Mouse (Mus musculus): Measurements from ENCODE around the gene Ttc21a. TPM values are rescaled to one million over a fixed set of nuclear protein-coding genes. Genes with fewer than 3 reads are reported as not detected.
A peak's percentile ranks its signal among the peaks of the same experiment; 100 is the strongest.

The Ttc21a gene
- total RNA-seq, 2 experiments from 2014 or later = 1.4 to 1.5 TPM

DNA sequence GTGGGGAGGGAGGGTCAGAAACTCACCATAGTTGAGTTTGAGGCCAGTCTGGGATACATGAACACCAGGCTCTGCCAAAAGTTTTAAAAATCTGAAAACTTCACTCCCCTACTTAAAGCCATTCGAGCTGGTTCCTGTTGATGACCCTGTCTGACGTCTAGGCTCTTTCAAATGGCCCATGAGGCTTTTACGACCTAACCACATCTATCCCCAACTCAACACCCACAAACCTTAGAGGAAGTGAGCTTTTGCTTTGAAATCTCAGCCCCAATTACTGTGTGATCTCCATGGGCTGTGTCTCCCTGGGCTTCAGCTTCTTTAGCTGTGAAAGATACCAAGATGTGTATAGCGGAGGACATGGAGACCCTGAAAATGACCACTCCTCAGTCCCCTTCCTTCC, 1.1 kb downstream of the Ttc21a start:
- intact Hi-C loops (cut with DNase I) = no loop called here
- no peak for DNase-seq

DNA sequence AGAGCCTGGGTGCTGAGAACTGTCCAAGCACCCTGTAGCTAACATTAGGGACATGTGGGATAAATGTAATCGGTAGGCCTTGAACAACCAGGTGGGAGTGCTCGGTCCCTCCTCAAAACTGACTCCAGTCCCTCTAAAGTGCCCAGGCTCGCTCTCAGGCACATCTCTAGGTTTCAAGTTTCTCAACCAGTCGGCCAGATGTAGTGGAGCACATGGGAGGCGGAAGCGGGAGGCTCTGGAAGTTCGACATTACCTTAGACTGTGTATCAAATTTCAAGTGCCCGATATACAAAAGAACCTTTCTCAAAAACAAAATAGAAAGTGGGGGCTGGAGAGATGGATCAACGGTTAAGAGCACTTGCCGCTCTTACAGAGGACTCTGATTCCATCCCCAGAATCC, 2.2 kb downstream of the Ttc21a start:
- intact Hi-C loops (cut with DNase I) = no loop called here
- DNase-seq = no peak

DNA sequence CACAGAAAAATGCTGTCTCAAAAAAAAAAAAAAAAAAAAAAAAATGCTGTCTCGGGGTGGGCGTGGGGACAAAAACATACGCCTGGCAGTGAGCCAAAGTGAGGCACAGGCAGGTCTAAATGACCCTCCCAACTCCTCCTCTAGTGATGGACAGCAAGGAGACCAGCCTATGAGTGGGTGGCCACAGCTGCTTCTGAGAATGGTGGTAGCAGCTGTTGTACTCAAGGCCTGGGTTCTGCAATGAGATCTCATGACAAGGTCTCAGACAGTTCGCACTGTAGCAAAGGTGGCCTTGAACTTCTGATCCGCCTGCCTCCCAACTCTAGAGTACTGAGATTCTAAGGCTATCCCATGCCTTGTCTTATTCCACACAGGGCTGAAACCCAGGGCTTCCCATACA, 4.0 kb downstream of the Ttc21a start:
- intact Hi-C loops (cut with DNase I) = no loop called here
- DNase-seq = no peak

DNA sequence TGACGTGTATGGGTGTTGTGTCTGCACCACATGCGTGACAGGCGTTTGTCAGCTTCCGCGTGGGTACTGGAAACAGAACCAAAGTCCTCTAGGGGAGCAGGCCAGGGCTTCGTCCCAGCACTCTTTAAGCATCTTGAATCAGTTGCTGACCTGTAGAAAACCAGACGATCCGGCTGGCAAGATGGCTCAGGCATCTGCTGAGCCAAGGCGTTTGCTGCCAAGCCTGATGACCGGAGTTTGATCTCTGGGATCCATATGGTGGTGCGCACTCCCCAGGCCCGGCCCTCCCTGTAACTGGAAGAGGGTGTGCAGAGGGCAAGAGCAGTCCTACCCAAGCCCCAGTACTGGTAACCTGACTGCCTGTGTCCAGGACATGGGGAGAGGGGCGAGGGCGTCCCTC, 4.5 kb downstream of the Ttc21a start:
- intact Hi-C loops (cut with DNase I) = no loop called here
- DNase-seq = peak; percentile 62

DNA sequence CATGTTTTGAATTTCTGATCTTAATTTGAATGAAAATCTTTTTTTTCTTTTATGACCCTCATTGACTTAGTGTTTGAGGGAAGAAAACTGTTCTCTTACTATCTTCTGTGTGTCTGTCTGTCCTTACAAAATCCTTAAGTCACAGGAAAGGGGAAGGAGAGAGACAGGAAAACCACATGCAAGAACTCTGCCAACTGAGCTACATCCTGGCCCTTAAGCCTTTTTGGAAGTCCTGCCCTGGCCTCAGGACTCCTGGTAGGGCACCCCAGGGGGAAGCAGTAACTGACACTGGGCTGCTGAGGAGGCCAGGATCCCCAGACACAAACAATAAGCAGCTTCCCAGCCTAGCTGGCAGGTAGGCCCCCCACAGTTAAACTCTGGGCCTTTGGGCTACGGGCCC, 5.9 kb downstream of the Ttc21a start:
- intact Hi-C loops (cut with DNase I) = no loop called here
- DNase-seq = no peak

DNA sequence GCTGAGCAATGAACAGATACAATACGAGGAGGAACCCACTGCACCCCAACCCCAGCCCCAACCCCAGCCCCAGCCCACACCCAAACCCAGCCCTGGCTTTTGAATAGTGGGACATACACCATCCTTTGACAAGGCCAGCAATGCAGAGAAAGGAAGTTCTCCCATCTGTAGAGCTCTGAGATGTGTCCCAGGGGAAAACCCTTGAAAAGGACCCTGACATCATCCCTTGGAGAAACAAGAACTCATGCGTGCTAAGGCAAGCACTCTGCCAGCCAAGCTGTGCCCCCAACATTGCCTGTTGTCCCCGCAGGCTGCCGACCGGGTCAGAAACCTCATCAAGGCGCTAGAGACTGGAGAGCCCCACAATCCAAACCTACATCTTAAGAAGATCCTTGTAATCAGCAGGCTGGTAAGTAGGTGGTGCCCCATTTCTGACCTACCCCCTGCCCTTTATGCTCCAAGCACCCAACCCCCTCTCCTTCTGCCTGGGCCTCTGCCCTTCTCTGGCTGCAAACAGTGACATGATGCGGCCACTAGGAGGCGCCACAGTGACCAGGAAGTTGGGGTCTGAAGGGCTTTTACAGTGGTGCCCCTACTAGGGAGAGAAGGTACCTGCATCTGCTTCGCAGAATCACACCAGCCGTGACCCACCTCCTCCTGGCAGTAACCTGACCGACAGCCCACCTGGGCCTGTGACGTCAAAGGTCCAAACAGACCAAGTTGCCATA, 7.9 kb downstream of the Ttc21a start:
- intact Hi-C loops (cut with DNase I) = no loop called here
- no peak for DNase-seq

DNA sequence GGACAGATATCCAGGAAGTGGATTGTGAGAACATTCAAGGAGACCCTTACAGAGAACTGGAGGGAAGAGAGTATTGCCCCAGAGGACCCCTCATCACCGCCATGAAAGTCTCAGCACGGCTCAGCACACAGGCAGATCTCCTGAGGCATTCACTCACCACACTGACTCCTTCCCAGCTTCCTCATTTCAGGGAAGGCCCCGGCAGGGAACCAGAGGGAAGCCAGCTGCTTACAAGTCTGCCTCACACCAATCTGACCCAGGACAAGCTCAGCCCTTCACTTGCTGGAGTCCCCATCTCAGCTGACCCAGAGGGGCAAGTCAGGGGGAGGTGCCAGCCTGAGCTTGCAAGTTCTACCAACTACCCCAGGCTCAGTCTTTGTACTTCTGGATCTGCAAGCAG, 11.4 kb downstream of the Ttc21a start:
- no peak for DNase-seq
- intact Hi-C loops (cut with DNase I) = no loop called here

DNA sequence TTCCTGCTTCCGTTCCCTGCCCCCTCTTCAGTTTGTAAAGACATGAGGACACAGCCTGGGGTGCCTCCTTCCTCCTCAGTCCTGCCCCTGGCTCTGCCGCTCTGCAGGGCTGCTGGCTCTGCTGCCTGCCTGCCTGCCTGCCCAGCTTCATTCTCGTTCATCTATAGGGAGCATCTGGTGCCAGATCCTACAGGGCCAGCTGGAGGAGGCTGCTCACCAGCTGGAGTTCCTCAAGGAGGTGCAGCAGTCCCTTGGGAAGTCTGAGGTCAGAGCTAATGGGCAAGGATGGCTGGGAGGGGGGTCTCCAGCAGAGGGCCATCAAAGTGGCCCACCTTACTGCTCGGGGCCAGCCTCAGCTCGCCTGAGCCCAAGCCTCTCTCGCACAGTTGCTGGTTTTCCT, 13.0 kb downstream of the Ttc21a start:
- peak; percentile 51 for DNase-seq
- intact Hi-C loops (cut with DNase I) = no loop called here

DNA sequence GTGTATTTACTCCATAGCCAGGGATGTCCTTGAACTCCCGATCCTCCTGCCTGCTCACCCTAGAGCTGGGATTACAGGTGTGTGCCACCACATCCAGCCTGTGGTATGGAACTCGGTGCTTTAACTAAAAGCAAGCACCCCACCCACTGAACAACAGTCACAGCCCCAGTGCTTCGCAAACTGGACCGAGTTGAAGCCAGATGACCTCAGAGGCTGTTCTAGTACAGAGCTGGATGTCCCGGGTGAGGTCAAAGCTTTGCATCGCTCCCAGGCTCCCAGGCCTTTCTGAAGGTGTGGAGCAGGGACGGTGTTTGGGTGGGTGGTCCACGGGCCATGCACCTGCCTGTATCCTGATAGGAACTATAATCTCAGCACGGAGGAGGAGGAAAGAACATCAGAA, 14.0 kb downstream of the Ttc21a start:
- no peak for DNase-seq
- intact Hi-C loops (cut with DNase I) = no loop called here

DNA sequence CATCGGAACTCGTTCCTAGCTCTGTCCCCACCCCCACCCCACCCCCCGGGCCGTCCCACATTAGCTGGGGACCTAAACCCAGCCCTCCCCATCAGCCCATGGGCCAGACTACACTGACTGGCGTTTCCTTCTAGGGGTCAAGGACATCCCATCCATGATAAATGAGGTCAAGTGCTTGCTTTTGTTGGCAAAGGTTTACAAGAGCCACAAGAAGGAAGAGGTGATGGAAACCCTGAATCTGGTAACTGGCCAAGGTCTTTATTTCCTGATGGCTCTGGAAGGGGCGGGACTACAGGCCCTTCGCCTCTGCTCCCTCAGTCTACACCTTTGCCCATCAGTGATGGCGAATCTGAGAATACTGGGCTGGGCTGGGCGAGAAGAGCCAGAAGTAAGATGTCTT, 21.4 kb downstream of the Ttc21a start:
- intact Hi-C loops (cut with DNase I) = no loop called here
- DNase-seq = no peak

DNA sequence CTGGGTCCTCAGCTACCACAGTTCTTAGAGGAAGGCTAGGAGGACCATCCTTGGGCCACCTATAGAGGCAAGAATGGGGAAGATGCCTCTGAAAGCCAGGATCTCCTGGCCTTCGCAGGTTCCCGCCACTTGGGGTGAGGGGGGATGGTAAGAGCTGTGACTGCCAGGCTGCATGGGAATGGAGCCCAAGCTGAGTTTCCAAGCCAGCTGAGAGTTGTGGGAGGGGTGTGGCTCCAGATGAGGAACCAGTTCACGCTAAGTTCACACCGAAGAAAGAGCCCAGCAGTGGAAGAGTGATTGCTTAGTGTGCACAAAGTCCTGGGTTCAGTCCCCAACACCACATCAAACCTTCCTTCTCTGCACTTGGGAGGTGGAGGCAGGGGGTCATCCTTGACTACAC, 24.8 kb downstream of the Ttc21a start:
- intact Hi-C loops (cut with DNase I) = no loop called here
- DNase-seq = no peak

DNA sequence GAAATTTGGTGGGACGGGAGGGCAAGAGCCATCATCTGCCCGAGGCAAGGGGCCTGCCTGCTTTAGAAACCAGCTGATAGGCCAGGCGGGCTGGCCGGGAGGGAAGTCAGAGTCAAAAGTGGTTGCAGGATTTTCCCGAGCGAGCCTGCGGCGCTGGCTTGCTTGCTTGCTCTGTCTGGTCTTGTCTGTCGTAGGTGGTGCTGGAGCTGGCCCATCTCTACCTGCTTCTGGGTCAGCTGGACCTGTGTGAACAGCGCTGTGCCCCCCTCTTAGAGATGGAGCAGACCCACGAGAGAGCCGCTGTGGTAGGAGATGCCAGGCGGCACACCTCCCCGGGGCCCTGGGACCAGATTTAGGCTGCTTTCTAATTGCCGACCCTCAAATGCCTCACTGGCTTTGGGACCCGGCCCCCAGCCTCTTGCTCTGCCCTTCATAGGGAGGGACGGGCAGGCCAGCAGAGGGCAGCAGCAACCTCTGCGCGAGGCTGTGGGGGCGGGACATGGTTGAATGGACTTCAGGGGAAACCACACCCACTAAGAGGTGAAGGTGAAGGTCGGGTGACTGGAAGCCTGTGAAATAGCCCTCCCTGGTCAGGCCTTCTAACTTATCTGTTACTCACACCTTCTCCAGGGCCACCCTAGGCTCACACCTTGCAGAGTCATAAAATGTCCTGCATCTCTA, 25.7 kb downstream of the Ttc21a start:
- intact Hi-C loops (cut with DNase I) = no loop called here
- DNase-seq = peak; percentile 66

DNA sequence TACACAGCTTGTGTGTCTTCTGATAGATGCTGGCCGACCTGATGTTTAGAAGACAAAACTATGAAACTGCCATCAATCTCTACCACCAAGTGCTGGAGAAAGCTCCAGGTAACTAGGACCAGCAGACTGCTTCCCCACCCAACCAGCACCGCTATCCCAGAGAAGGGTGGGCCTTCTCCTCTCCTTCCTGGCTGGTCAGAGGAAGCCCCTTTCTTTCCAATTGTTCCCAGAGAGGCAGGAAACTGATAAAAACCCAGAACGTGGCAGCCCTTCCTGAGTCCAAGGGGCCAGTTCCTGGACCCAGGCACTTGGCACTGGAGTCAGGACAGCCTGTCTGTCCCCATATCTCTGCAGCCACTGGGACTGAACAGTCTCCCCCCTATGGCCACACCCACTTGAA, 26.8 kb downstream of the Ttc21a start:
- intact Hi-C loops (cut with DNase I) = no loop called here
- DNase-seq = no peak

DNA sequence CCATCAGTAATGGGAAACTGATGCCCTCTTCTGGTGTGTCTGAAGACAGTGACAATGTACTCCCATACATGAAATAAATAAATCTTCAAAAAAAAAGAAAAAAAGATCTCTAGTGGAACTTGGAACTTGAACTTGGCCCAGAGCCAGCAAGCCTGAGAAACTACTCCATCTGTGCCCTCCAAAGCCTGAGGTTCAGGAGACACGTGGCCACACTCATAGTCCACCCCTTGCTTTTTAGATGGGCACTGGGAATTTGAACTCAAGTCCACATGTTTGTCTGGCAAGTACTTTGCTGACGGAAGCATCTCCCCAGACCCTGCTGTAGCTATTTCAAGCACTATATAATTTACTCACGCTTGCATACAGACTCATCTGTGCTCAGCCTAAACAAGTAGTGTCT, 27.8 kb downstream of the Ttc21a start:
- peak; percentile 32 for DNase-seq
- intact Hi-C loops (cut with DNase I) = no loop called here

DNA sequence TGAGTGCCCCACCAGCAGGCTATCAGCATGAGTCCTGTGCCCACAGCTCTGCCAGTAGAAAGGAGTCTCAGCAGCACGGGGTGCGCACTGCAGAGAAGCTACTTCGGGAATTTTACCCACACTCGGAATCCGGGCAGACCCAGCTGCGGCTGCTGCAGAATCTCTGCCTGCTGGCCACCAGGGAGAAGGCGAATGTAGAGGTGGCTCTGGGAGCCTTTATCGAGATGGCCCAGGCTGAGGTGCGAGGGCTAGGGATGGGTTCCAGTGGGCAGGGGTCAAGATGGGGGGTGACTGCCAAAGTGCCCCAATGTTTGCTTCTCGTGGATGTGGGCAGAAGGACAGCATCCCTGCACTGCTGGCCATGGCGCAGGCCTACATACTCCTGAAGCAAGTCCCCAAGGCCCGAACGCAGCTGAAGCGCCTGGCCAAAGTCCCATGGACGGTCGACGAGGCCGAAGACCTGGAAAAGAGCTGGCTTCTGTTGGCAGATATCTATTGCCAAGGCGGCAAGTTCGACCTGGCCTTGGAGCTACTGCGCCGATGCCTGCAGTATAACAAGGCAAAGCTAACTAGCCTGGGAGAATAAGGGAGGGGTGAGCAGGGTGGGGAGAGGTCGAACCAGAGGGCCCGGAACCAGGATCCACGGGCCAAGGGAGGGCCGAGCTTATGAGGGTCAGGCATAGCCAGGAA, 29.0 kb downstream of the Ttc21a start:
- intact Hi-C loops (cut with DNase I) = no loop called here
- DNase-seq = peak; percentile 21

DNA sequence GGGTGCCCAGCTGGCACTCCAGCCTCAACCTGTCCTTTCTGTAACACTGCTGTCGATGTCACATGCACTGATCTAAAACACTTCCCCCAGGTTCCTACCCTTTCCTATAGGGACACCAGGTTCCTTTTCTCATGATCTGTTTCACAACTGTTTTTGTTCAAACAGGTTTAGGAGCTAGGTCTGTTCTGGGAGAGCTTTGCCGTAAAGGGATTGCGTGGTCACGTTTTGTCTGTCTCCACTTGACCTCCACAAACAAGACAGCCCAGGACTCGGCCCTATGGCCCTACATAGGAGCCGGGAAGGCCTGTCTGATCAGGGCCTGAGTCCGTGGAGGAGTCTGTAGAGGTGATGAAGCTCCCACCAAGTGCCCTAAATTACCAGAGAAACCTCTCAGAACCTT, 32.4 kb downstream of the Ttc21a start:
- no peak for DNase-seq
- intact Hi-C loops (cut with DNase I) = no loop called here

DNA sequence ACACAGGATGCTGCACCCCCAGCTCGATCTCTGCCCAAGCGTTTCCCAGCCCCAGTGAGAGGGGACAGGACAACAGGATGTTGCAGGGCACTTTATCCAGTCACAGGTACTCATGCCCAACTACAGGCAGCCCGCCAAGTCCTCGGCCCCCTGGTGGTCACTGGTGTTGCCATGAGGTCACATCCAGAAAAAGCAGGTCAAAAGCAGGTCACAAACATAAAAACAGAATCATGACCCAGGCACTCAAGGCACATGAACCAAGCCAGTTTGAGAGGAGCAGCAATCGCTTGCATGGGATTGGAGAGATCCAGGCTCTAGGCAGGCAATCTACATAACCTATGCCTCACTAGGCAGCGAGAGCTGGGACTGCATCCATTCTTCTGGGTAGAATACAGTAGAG, 32.8 kb downstream of the Ttc21a start:
- intact Hi-C loops (cut with DNase I) = no loop called here
- peak; percentile 60 for DNase-seq

DNA sequence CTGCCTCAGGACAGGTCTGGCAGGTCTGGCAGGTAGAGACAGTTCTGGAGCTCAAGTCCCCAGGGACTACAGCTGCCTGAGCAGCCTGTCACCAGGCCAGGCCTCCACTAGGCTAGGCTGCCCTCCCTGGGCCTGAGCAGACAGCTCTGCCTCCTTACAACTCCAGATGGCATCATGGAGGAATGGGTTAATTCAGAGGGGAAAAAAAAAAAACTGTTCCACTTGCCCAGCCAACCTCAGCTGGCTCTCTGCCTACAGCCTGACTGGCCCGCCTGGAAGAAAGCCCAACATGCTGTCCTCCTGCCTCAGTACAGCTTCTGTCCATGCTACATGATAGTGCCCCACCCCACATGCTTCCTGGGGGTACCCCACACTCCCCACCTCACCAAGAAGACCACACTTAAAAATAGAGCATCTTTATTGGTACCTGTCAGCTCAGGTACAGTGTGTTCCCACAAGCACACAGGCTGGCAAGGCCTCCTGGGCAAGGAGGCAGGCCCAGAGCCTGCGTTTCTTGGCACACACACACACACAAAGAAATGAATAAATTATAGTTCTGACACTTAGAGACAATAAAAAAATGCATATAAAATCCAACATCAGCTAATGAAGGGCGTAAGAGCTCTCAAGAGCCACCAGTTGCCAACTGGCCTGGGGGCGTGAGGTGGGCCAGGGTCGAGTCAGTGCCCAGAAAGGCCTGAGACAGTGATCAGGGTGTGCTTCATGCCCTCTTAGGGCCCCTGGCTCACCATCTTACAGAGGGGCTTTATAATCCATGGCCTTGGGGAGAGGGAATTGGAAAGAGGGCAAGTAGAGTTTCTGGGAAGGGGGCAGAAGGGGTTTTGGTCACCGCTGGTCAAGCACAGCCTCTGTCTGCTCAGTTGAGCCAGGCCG, 33.6 kb downstream of the Ttc21a start:
- DNase-seq = peak; percentile 93
- intact Hi-C loops (cut with DNase I) = no loop called here

DNA sequence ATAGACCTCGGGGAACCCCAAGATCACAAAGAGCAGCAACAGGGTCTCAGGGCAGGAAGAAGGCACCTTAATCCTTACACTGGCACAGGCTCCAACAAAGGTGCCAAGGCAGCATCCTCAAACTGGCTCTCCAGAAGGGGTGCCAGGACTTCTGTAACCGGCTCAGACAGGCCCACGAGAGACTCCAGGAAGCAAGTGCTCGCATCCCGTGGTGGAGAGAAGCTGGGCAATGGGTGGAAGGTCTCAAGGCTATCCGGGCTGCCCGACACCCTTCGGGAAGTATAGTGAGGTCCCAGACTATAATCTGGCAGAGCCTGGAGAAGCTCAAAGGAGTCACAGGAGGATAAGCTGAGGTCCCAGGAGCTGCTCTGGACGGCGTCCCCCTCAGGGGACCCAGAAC, 34.8 kb downstream of the Ttc21a start:
- intact Hi-C loops (cut with DNase I) = no loop called here
- DNase-seq = peak; percentile 12

DNA sequence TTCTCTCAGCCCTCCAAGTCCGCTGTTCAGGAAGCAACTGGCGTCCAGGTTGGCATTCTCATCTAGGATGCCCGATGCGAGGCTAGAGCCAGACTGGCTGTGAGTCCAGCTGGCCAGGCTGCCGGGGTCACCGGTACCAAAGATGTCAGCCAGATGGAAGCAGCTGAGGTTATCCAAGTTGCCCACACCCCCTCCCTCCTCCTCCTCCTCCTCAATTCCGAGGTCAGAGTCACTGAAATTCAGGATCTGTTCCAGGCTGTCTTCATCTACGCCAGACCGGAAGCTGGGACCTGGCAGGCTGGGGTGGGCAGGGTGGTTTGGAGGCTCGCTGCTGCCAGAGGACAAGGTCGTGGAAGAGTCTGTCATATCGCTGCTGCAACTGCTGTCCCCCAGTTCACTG, 35.2 kb downstream of the Ttc21a start:
- peak; percentile 82 for DNase-seq
- intact Hi-C loops (cut with DNase I) = no loop called here

DNA sequence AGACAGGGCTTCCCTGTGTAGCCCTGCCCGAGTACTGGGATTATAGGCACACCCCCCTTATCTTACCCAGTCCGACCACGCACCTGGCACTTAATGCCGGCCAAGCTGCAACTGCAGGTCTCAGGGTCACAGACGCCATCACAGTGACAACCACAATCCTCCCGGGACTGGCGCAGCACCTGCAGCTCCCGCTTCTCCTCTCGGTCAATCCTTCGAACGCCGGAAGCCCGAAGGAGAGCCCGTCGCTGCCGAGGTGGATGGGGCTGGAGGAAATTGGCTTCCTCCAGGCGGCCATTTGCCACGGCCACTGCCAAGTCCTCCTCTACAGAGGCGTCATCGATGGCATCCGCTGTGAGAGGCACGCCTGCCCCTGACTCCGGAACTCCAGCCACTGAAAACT, 35.9 kb downstream of the Ttc21a start:
- DNase-seq = peak; percentile 59
- intact Hi-C loops (cut with DNase I) = no loop called here

Measured in left cerebral cortex, postnatal 4 days (tissue).